Mouse (Mus musculus) kidney, adult 2 months (tissue): ENCODE data around the gene Sympk.

ENCODE experiments used
- CTCF ChIP-seq: fragments of 200-500 bp; conservative IDR thresholded peaks from 2 replicates; pipeline ENCODE4 v1.5.1; 2011; ENCODE audit warnings: low read depth, mild to moderate bottlenecking, control low read depth, low read length, moderate library complexity, mixed read lengths; ENCODE audit not compliant: insufficient read depth, insufficient read length
- POLR2A ChIP-seq: fragments of 200-500 bp; IDR thresholded peaks from one replicate; pipeline ENCODE4 v1.6.1; 2011; ENCODE audit warnings: low read depth, low read length, control low read depth

DNA sequence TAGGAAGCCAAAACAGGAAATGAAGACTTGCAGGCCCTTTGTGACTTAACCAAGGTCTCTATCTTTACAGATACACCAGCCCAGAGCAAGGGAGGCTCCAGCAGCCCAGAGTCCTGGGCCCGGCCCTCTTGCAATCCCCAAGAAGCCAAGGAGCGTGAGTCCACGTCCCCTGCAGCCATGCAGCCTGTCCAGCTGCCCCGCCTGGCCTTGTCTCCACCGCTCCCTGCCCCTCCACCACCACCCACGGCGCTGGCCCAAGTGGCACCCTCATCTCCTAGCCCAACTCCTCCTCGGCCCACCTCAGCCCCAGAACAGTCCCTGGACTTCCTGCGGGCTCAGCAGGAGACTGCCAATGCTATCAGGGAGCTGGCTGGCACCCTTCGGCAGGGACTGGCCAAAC, 23.8 kb upstream of the Sympk start:
- TF ChIP-seq POLR2A = no peak
- no peak for TF ChIP-seq CTCF
